25 mouse cellular contexts compared by ENCODE assay signal in genomic region chr6:127106189-127106588, GRCm38 (mm10). TPM values are rescaled to one million over a fixed set of nuclear protein-coding genes. Genes with fewer than 3 reads are reported as not detected.
DNase-seq lines count a peak whose midpoint lies in the region.
"Had no signal": no experiment of that assay in that cellular context is flagged by ENCODE, and none has a peak within 500 bp of the region (broad histone marks: within the 10 kb centered on the region; RNA-seq: fewer than 3 reads in every experiment).

No protein-coding gene starts in this region.

- peak; percentile 86 for DNase-seq in gastrocnemius, adult 18-20 months (ENCODE audit: low spot score)
- DNase-seq in gastrocnemius, postnatal 4 days (ENCODE audit: low spot score in 2 of 2) = no peak
- peak; percentile 41 for DNase-seq in layer of hippocampus, adult 9-11 months
- no peak for DNase-seq in layer of hippocampus, adult 8-10 months (ENCODE audit: low spot score in 2 of 2)
- peak; percentile 28 for DNase-seq in gastrocnemius, postnatal 14 days
- peak; percentile 16 to 41 for DNase-seq in heart, postnatal 36 days
- DNase-seq in spleen, adult 12 weeks (ENCODE audit: low spot score) = no peak
- DNase-seq in embryonic facial prominence, embryonic 10.5 days (ENCODE audit: low spot score) = no peak
- DNase-seq: cerebellum, adult 8-10 months; kidney, adult 18-20 months; kidney, postnatal 14 days; liver, embryonic 13.5 days; thymus, adult 18-20 months had no signal

- H3K36me3 ChIP-seq in embryonic facial prominence, embryonic 10.5 days (replicated peaks) = peaks cover 18% of the 10 kb centered on the region
- H3K36me3 ChIP-seq: embryonic facial prominence, embryonic 15.5 days; liver, embryonic 13.5 days; lung, embryonic 15.5 days had no signal

- WGBS in embryonic facial prominence, embryonic 10.5 days = 89% methylated on average over 5 of the region's 5 CpGs

- intact Hi-C loops in gastrocnemius, postnatal 14 days (cut with DNase I; ENCODE audit: low total_unique reads) = no loop called here
- intact Hi-C loops in heart, postnatal 36 days (cut with DNase I) = loop anchor here (10.0 kb wide), 1 partner anchor 261 kb away; the partner anchor contains the start of gene Ndufa9

- no peak overlapping the region for H3K4me3 ChIP-seq in embryonic facial prominence, embryonic 10.5 days
- H3K4me3 ChIP-seq: embryonic facial prominence, embryonic 15.5 days; liver, embryonic 13.5 days; lung, embryonic 15.5 days had no signal

- H3K9me3 ChIP-seq in embryonic facial prominence, embryonic 10.5 days = no peaks in the 10 kb centered on the region
- H3K9me3 ChIP-seq: embryonic facial prominence, embryonic 15.5 days; liver, embryonic 13.5 days; lung, embryonic 15.5 days had no signal

- no peak overlapping the region for H3K27ac ChIP-seq in embryonic facial prominence, embryonic 10.5 days (replicated peaks)
- H3K27ac ChIP-seq: embryonic facial prominence, embryonic 15.5 days; hindbrain, postnatal 0 days; liver, embryonic 13.5 days; lung, embryonic 15.5 days; macrophage had no signal

- H3K27me3 ChIP-seq in embryonic facial prominence, embryonic 10.5 days (replicated peaks; ENCODE audit: low read depth, poor library complexity, severe bottlenecking) = no peaks in the 10 kb centered on the region
- H3K27me3 ChIP-seq: embryonic facial prominence, embryonic 15.5 days; lung, embryonic 15.5 days had no signal

- H3K4me1 ChIP-seq in embryonic facial prominence, embryonic 10.5 days = peaks cover 16% of the 10 kb centered on the region

RNA-seq across cellular contexts. Expression of gene Tigar, which starts 3.2 kb away (rescaled TPM):
- 100 to 1,000 TPM in 1 of 2 experiments, 10 to 100 TPM in 1; 99.5 to 105 TPM for total RNA-seq in gastrocnemius, adult 18-20 months (2021)
- 10 to 100 TPM; 10.4 to 10.9 TPM for total RNA-seq in gastrocnemius, postnatal 4 days (2021)
- 10 to 100 TPM; 24.8 to 31.6 (median 26.7) TPM for total RNA-seq in layer of hippocampus, adult 8-10 months (2022)
- 10 to 100 TPM; 16.4 to 18.9 TPM for total RNA-seq in gastrocnemius, postnatal 14 days (2021)
- total RNA-seq in heart, postnatal 36 days (2021) = 10 to 100 TPM; 45.8 to 48.8 TPM
- polyA plus RNA-seq in embryonic facial prominence, embryonic 10.5 days (2016; fragmentation: Nextera tagmentation; extraction: Ambion mirVana) = 5.7 and 7.2 TPM in 2 replicates

RNA-seq across cellular contexts. Expression of gene Fgf23, which starts 33.5 kb away (rescaled TPM):
- not detected for total RNA-seq in gastrocnemius, adult 18-20 months (2021)
- under 1 TPM in 1 of 2 experiments, not detected in 1; 0.20 TPM for total RNA-seq in gastrocnemius, postnatal 4 days (2021)
- under 1 TPM in 2 of 4 experiments, not detected in 2; 0.36 to 0.43 TPM for total RNA-seq in layer of hippocampus, adult 8-10 months (2022)
- total RNA-seq in gastrocnemius, postnatal 14 days (2021) = not detected
- under 1 TPM in 1 of 2 experiments, not detected in 1; 0.14 TPM for total RNA-seq in heart, postnatal 36 days (2021)
- polyA plus RNA-seq in embryonic facial prominence, embryonic 10.5 days (2016; fragmentation: Nextera tagmentation; extraction: Ambion mirVana) = 0.08 and 0.16 TPM in 2 replicates
- total RNA-seq: adrenal gland, postnatal 14 days; CH12.LX; neutrophil, adult 5-6 weeks had no signal
- polyA plus RNA-seq: forebrain, embryonic 11.5 days; limb, embryonic 11.5 days; liver, embryonic 13.5 days; lung, embryonic 15.5 days; macrophage; midbrain, embryonic 11.5 days; small intestine, adult 2 months; urinary bladder, adult 2 months had no signal

RNA-seq across cellular contexts. Expression of gene Ccnd2, which starts 45.8 kb away (rescaled TPM):
- total RNA-seq in gastrocnemius, adult 18-20 months (2021) = 10 to 100 TPM in 1 of 2 experiments, 1 to 10 TPM in 1; 7.2 to 12.8 TPM
- 10 to 100 TPM; 80.7 to 85.3 TPM for total RNA-seq in gastrocnemius, postnatal 4 days (2021)
- 100 to 1,000 TPM in 3 of 4 experiments, 10 to 100 TPM in 1; 99.8 to 130 (median 120) TPM for total RNA-seq in layer of hippocampus, adult 8-10 months (2022)
- total RNA-seq in gastrocnemius, postnatal 14 days (2021) = 10 to 100 TPM; 17.6 to 31.6 TPM
- 100 to 1,000 TPM; 107 to 138 TPM for total RNA-seq in heart, postnatal 36 days (2021)
- polyA plus RNA-seq in embryonic facial prominence, embryonic 10.5 days (2016; fragmentation: Nextera tagmentation; extraction: Ambion mirVana) = 1,002 and 1,039 TPM in 2 replicates

Comparison
In these comparisons a context has a peak if more than half of its experiments do, and no peak if none do; other contexts are left out.
1. DNase-seq: peak in gastrocnemius, adult 18-20 months (single experiment), layer of hippocampus, adult 9-11 months (single experiment), gastrocnemius, postnatal 14 days (single experiment) and heart, postnatal 36 days (2 of 2); none in gastrocnemius, postnatal 4 days (0 of 2), layer of hippocampus, adult 8-10 months (0 of 2), spleen, adult 12 weeks (single experiment) and embryonic facial prominence, embryonic 10.5 days (single experiment).